Mouse (Mus musculus) stomach, postnatal 0 days (tissue): ENCODE data around the gene Slc44a4.

Experiments
- CTCF ChIP-seq: IDR thresholded peaks from 2 replicates; pipeline ENCODE4 v1.5.1; 2016; ENCODE audit warnings: antibody characterized with exemption, low read depth, mild to moderate bottlenecking, moderate library complexity
- EP300 ChIP-seq: optimal IDR thresholded peaks from 2 replicates; pipeline ENCODE3; 2016; ENCODE audit warnings: antibody characterized with exemption

DNA sequence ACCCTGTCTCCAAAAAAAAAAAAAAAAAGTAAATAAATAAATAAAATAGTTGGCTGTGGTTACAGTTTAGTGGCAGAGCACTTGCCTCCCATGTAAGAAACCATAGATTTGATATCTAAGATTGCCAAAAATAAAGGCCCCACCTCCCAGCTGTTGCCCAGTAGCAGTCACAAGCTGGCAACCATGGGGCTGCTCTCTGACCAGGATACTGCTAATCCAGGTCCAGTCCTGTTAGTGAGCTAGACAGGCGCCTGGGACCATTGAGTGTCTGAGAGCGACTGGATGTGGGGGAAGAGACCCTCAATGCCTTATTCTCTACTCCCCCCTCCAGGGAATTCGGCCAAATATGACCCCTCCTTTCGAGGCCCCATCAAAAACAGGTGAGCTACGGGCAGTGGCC lies 2.0 kb downstream of the Slc44a4 start:
- no peak for TF ChIP-seq CTCF
- TF ChIP-seq EP300, result no peak
